Mouse (Mus musculus): ENCODE results near the gene Wbp2.

DNA sequence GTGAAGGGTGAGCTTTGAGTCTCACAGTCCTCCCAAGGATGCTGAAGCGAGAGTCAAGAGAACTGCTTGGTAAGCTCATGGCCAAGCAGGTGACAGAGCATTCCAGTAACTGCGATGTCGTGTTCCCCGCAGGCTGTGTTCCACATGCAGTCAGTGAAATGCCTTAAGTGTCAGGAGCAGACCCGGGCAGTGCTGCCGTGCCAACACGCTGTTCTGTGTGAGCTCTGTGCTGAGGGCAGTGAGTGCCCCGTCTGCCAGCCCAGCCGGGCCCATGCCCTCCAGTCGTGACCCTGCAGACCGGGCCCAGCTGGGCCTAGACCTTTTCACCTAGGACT, 27.1 kb downstream of the Wbp2 start:
- TF ChIP-seq POLR2A (IDR thresholded peaks at IDR 0.05; ENCODE audit: insufficient read depth, low read depth, low read length), result no peak
- TF ChIP-seq CTCF (IDR thresholded peaks at IDR 0.05; ENCODE audit: insufficient read depth, low read depth, low read length), result no peak

All from olfactory bulb, adult 2 months (tissue).